Mouse (Mus musculus): ENCODE measurements at regions not wholly inside any gene's neighbourhood (a gene's known extent, or its start where the extent isn't known, plus 50 kb on each side); places are given as distances from the start of the nearest gene placed in this dataset.

DNA sequence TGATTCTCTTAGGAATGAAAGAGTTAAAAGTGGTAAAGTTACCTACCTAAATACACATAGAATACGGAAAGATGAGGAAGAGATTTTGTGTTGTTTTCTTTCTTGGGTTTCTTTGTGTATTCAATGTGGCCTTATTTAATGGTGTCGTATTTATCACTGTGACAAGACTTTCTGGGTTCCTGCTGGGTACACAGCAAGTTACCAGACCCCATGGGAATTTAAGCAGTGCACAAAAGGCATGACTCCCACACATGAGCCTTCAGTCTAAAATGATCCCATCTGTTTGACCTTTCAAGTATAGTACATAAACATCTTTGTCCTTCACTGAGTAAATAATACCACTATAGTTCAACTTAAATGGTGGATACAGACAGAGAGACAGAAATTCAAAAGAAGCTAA, 349.0 kb upstream of the Cited2 start:
- H3K4me2 ChIP-seq (replicated peaks; ENCODE audit: low read depth, low read length), result no peak overlapping the region
- ATAC-seq (ENCODE audit: low FRiP score, low TSS enrichment), result peak; percentile 91

DNA sequence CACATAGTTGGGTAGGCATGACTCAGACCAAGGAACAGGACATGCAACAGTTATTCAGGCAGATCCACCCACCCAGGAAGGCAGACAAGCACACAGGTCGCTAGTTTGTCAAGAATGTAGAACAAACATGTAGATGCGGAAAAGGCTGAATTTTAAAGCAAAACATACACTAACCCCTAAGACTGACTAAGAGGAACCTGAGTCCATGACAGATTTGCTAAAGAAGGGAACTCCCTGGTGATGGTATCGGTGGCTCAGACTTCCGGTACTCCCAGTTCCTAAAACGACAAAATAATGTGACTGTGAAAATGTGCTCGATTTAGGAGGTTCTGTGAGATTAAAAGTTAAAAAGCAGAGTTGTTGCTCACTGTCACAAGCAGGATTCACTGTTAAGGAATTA, 340.0 kb upstream of the Cited2 start:
- H3K4me3 ChIP-seq (ENCODE audit: low read length), result no peak overlapping the region
- no peaks in the 10 kb centered on the region for H3K36me3 ChIP-seq (ENCODE audit: control insufficient read depth, insufficient read depth, low read length)
- no peak overlapping the region for H3K27ac ChIP-seq (ENCODE audit: low read depth, low read length)
- H3K27me3 ChIP-seq (ENCODE audit: control insufficient read depth, insufficient read depth, low read length), result no peaks in the 10 kb centered on the region
- ATAC-seq (ENCODE audit: low FRiP score, low TSS enrichment), result no peak
- no peak overlapping the region for H3K4me2 ChIP-seq (replicated peaks; ENCODE audit: low read depth, low read length)
- no peak overlapping the region for H3K9ac ChIP-seq (ENCODE audit: low read depth, low read length)
- 83% methylated on average over 6 of the region's 6 CpGs for WGBS
- no peaks in the 10 kb centered on the region for H3K9me3 ChIP-seq (ENCODE audit: control insufficient read depth, low read length)
- H3K4me1 ChIP-seq (ENCODE audit: control insufficient read depth, insufficient read depth, low read length), result no peaks in the 10 kb centered on the region

More for the DNA sequence above, 349.0 kb upstream of the Cited2 start:
- H3K27ac ChIP-seq (ENCODE audit: low read depth, low read length), result no peak overlapping the region; the same call in 1 of the 2 replicates
- H3K9ac ChIP-seq (ENCODE audit: low read depth, low read length), result no peak overlapping the region
- no peaks in the 10 kb centered on the region for H3K27me3 ChIP-seq (ENCODE audit: control insufficient read depth, insufficient read depth, low read length)
- H3K4me3 ChIP-seq (ENCODE audit: low read length), result no peak overlapping the region
- H3K4me1 ChIP-seq (ENCODE audit: control insufficient read depth, insufficient read depth, low read length), result no peaks in the 10 kb centered on the region
- no peaks in the 10 kb centered on the region for H3K9me3 ChIP-seq (ENCODE audit: control insufficient read depth, low read length)
- WGBS, result 20% methylated on average over 2 of the region's 2 CpGs
- H3K36me3 ChIP-seq (ENCODE audit: control insufficient read depth, insufficient read depth, low read length), result no peaks in the 10 kb centered on the region

GRCm38 (mm10) chr10:17385181-17385580, 337.8 kb upstream of the Cited2 start:
- Histone ChIP-seq H3K4me3 (ENCODE audit: low read length) (no peak overlapping the region), H3K9me3 (ENCODE audit: control insufficient read depth, low read length) (no peaks in the 10 kb centered on the region), H3K4me1 (ENCODE audit: control insufficient read depth, insufficient read depth, low read length) (no peaks in the 10 kb centered on the region), H3K27me3 (ENCODE audit: control insufficient read depth, insufficient read depth, low read length) (no peaks in the 10 kb centered on the region), H3K36me3 (ENCODE audit: control insufficient read depth, insufficient read depth, low read length) (no peaks in the 10 kb centered on the region), H3K4me2 (replicated peaks; ENCODE audit: low read depth, low read length) (no peak overlapping the region), H3K9ac (ENCODE audit: low read depth, low read length) (no peak overlapping the region), H3K27ac (ENCODE audit: low read depth, low read length) (no peak overlapping the region)
- peak; percentile 76 for ATAC-seq (ENCODE audit: low FRiP score, low TSS enrichment)
- 20% methylated on average over 1 of the region's 1 CpGs for WGBS

DNA sequence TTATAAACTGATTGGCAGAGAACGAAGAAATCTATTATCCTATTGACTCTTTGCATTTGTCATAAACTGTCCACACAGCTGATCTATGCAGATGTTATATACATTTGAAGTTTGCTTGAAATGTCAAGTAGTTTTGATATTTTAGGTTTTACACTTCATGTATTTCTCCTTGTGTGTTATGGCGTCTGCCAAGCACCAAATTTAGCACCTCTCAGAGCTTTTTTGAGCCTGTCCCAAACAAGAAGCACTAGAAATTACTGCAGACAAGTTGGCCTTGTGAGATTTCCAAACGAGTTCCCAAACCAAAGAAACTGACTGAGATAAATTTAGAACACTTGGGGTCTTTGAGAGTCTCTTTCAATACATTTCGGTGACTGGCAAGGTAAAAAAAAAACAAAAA, 335.7 kb upstream of the Cited2 start:
- Histone ChIP-seq H3K36me3 (ENCODE audit: control insufficient read depth, insufficient read depth, low read length) (no peaks in the 10 kb centered on the region), H3K9ac (ENCODE audit: low read depth, low read length) (no peak overlapping the region), H3K4me1 (ENCODE audit: control insufficient read depth, insufficient read depth, low read length) (no peaks in the 10 kb centered on the region), H3K27me3 (ENCODE audit: control insufficient read depth, insufficient read depth, low read length) (no peaks in the 10 kb centered on the region), H3K27ac (ENCODE audit: low read depth, low read length) (no peak overlapping the region), H3K9me3 (ENCODE audit: control insufficient read depth, low read length) (peaks cover 8% of the 10 kb centered on the region; the same call in 1 of the 2 replicates), H3K4me3 (ENCODE audit: low read length) (no peak overlapping the region), H3K4me2 (replicated peaks; ENCODE audit: low read depth, low read length) (no peak overlapping the region)
- ATAC-seq (ENCODE audit: low FRiP score, low TSS enrichment), result no peak
- 80% methylated on average over 4 of the region's 4 CpGs for WGBS

DNA sequence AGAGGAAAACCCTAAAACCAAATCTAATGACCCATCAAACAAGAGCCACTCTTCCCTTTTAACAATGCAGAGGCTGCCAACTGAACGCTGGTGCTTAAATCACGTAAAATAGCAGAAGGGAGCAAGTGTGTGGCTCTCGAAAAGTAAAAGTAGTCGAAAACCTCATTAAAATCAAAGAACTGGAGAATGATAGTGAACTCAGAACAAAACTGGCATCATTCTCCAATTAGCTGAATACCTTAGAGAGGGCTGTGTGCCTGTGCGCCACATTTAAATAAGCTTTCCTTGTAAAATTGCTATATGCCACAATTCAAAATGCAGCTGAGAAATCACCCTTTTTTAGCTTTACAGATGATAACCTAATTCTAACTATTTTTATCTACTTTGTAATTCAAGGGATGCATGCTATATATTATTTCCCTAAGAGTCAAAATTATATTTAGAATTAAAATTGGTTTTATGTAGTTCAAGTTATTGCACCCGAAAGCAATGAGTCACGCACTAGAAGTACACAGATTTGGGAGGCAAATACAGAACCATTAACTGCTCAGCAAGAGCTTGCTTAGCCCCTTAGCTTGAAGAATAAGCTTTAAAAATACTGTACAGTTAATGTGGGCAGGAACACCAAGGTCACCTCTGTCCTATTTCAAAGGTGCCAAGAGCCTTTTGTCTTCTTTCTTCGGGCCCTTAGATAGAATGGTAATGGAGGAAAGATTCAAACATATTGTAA, 327.4 kb upstream of the Cited2 start:
- peaks cover 8% of the 10 kb centered on the region; the same call in 1 of the 2 replicates for H3K9me3 ChIP-seq (ENCODE audit: control insufficient read depth, low read length)
- H3K4me3 ChIP-seq (ENCODE audit: low read length), result no peak overlapping the region
- no peaks in the 10 kb centered on the region for H3K4me1 ChIP-seq (ENCODE audit: control insufficient read depth, insufficient read depth, low read length)
- H3K4me2 ChIP-seq (replicated peaks; ENCODE audit: low read depth, low read length), result no peak overlapping the region
- WGBS, result 55% methylated on average over 8 of the region's 8 CpGs
- no peak overlapping the region for H3K27ac ChIP-seq (ENCODE audit: low read depth, low read length)
- no peak for ATAC-seq (ENCODE audit: low FRiP score, low TSS enrichment)
- no peaks in the 10 kb centered on the region for H3K27me3 ChIP-seq (ENCODE audit: control insufficient read depth, insufficient read depth, low read length)
- H3K9ac ChIP-seq (ENCODE audit: low read depth, low read length), result no peak overlapping the region
- no peaks in the 10 kb centered on the region for H3K36me3 ChIP-seq (ENCODE audit: control insufficient read depth, insufficient read depth, low read length)

DNA sequence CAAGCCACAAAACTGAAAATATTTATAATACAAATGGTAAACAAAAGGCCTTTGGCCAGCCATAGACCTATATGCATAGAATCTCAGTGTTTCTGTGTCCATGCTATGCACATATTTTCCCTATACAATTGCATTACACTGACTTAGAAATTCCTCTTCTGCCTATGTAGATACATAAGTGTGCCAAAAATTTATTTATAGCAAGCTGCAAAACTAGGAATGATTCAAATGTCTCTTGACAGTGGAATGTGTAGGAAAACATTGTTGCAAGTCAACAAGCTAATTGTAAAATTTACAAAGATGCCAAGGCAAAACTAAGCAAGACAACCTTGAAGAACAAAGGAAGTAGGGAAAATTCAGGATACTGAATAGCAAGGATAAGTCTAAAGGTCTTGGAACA, 319.1 kb upstream of the Cited2 start:
- Histone ChIP-seq H3K4me1 (ENCODE audit: control insufficient read depth, insufficient read depth, low read length) (no peaks in the 10 kb centered on the region), H3K4me3 (ENCODE audit: low read length) (no peak overlapping the region), H3K4me2 (replicated peaks; ENCODE audit: low read depth, low read length) (no peak overlapping the region), H3K36me3 (ENCODE audit: control insufficient read depth, insufficient read depth, low read length) (no peaks in the 10 kb centered on the region), H3K9me3 (ENCODE audit: control insufficient read depth, low read length) (no peaks in the 10 kb centered on the region), H3K27ac (ENCODE audit: low read depth, low read length) (no peak overlapping the region), H3K27me3 (ENCODE audit: control insufficient read depth, insufficient read depth, low read length) (no peaks in the 10 kb centered on the region), H3K9ac (ENCODE audit: low read depth, low read length) (no peak overlapping the region)
- no peak for ATAC-seq (ENCODE audit: low FRiP score, low TSS enrichment)

- no peak overlapping the region for H3K27ac ChIP-seq (ENCODE audit: low read depth, low read length)
- no peaks in the 10 kb centered on the region for H3K36me3 ChIP-seq (ENCODE audit: control insufficient read depth, insufficient read depth, low read length)
- H3K27me3 ChIP-seq (ENCODE audit: control insufficient read depth, insufficient read depth, low read length), result no peaks in the 10 kb centered on the region
- 38% methylated on average over 2 of the region's 2 CpGs for WGBS
- H3K9me3 ChIP-seq (ENCODE audit: control insufficient read depth, low read length), result no peaks in the 10 kb centered on the region
- no peak overlapping the region for H3K4me2 ChIP-seq (replicated peaks; ENCODE audit: low read depth, low read length)
- ATAC-seq (ENCODE audit: low FRiP score, low TSS enrichment), result no peak
- no peak overlapping the region for H3K9ac ChIP-seq (ENCODE audit: low read depth, low read length)
- H3K4me1 ChIP-seq (ENCODE audit: control insufficient read depth, insufficient read depth, low read length), result no peaks in the 10 kb centered on the region; the same call in 1 of the 2 replicates
- H3K4me3 ChIP-seq (ENCODE audit: low read length), result no peak overlapping the region
Observed at GRCm38 (mm10) chr10:17407854-17408606, 315.0 kb upstream of the Cited2 start.

GRCm38 (mm10) chr10:17408781-17409180, 314.2 kb upstream of the Cited2 start:
- WGBS, result 82% methylated on average over 1 of the region's 1 CpGs
- H3K9ac ChIP-seq (ENCODE audit: low read depth, low read length), result no peak overlapping the region
- H3K36me3 ChIP-seq (ENCODE audit: control insufficient read depth, insufficient read depth, low read length), result no peaks in the 10 kb centered on the region
- H3K4me3 ChIP-seq (ENCODE audit: low read length), result no peak overlapping the region
- no peaks in the 10 kb centered on the region for H3K27me3 ChIP-seq (ENCODE audit: control insufficient read depth, insufficient read depth, low read length)
- H3K4me2 ChIP-seq (replicated peaks; ENCODE audit: low read depth, low read length), result no peak overlapping the region
- H3K27ac ChIP-seq (ENCODE audit: low read depth, low read length), result no peak overlapping the region
- H3K9me3 ChIP-seq (ENCODE audit: control insufficient read depth, low read length), result no peaks in the 10 kb centered on the region
- ATAC-seq (ENCODE audit: low FRiP score, low TSS enrichment), result no peak
- no peaks in the 10 kb centered on the region; the same call in 1 of the 2 replicates for H3K4me1 ChIP-seq (ENCODE audit: control insufficient read depth, insufficient read depth, low read length)

DNA sequence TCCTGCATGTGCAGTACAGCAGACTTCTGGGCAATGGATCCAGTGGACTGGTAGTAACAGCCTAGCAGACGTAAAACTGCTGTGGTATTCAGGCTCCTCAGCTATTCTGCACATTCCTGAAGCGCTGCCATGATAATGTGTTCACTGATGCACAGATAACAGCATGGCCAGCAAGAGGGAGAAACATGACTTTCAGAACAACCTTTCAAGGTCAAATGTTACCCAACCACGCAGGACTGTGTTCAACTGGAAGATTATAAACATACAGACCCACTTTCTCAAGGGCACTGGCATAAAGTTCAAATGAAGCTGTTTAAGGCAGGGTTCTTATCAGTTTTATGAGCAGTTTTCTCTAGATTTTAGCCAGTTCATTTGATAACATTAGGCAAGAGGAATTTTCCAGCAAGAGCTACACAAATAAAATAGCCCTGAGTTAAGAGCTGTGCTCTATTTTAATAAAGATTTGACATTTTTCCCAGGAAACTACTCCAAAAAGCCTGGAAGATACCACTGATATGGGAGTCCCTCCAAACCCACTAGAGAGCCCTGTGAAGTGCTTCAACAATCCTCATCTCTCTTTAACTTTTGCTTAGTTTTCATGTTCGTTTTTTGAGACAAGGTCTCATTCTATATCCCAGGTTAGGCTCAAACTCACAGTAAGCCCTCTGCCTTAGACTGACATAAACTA, 311.6 kb upstream of the Cited2 start:
- H3K36me3 ChIP-seq (ENCODE audit: control insufficient read depth, insufficient read depth, low read length), result no peaks in the 10 kb centered on the region
- WGBS, result 49% methylated on average over 4 of the region's 4 CpGs
- H3K27ac ChIP-seq (ENCODE audit: low read depth, low read length), result no peak overlapping the region
- no peaks in the 10 kb centered on the region; the same call in 1 of the 2 replicates for H3K4me1 ChIP-seq (ENCODE audit: control insufficient read depth, insufficient read depth, low read length)
- ATAC-seq (ENCODE audit: low FRiP score, low TSS enrichment), result no peak
- H3K4me2 ChIP-seq (replicated peaks; ENCODE audit: low read depth, low read length), result no peak overlapping the region
- H3K9me3 ChIP-seq (ENCODE audit: control insufficient read depth, low read length), result no peaks in the 10 kb centered on the region
- H3K4me3 ChIP-seq (ENCODE audit: low read length), result no peak overlapping the region
- no peak overlapping the region for H3K9ac ChIP-seq (ENCODE audit: low read depth, low read length)
- no peaks in the 10 kb centered on the region for H3K27me3 ChIP-seq (ENCODE audit: control insufficient read depth, insufficient read depth, low read length)
